Mouse (Mus musculus) spleen, adult 2 months (tissue): ENCODE results near the gene Slc2a3.
"Not testable (repeated sequence)": the region's sequence is repeated elsewhere in the genome, so short reads cannot be mapped to it uniquely, and the experiment has no call there.

ENCODE experiments used
- CTCF ChIP-seq: fragments of 200-500 bp; IDR thresholded peaks from 2 replicates; pipeline ENCODE4 v1.5.1; 2011; ENCODE audit warnings: mild to moderate bottlenecking, inconsistent platforms; ENCODE audit not compliant: insufficient read depth, insufficient read length, insufficient replicate concordance; ENCODE audit errors: extremely low read depth
- POLR2A ChIP-seq: fragments of 200-500 bp; IDR thresholded peaks from 2 replicates; pipeline ENCODE4 v1.6.1; 2011; ENCODE audit warnings: low read depth, low read length, inconsistent platforms

- TF ChIP-seq CTCF, POLR2A: not testable (repeated sequence)
These were observed 101.8 kb downstream of the Slc2a3 start for GRCm38 (mm10) chr6:122699628-122700027.
